Mouse (Mus musculus): ENCODE data around the gene Rnh1. TPM values are rescaled to one million over a fixed set of nuclear protein-coding genes. Genes with fewer than 3 reads are reported as not detected.

The Rnh1 gene
- total RNA-seq, 4 experiments from 2014 or later: 339 to 382 (median 360) TPM

- DNase-seq: no peak
Observed at GRCm38 (mm10) chr7:141204546-141204945, 31.9 kb upstream of the Rnh1 start.

- DNase-seq: no peak
Observed at GRCm38 (mm10) chr7:141198121-141198520, 25.5 kb upstream of the Rnh1 start.

- no peak for DNase-seq
Observed at GRCm38 (mm10) chr7:141196619-141197282, 24.1 kb upstream of the Rnh1 start.

GRCm38 (mm10) chr7:141195754-141196153 lies 23.1 kb upstream of the Rnh1 start:
- DNase-seq: no peak

GRCm38 (mm10) chr7:141194830-141195229 lies 22.2 kb upstream of the Rnh1 start:
- DNase-seq: peak; percentile 87

GRCm38 (mm10) chr7:141194409-141194808 lies 21.8 kb upstream of the Rnh1 start:
- DNase-seq: no peak

- peak; percentile 97 for DNase-seq
Observed at GRCm38 (mm10) chr7:141193948-141194347, 21.3 kb upstream of the Rnh1 start, which contains the start of the genes Hras and Lrrc56. Gene Hras, minus strand, starts transcription at chr7:141194005. Gene Lrrc56, plus strand, starts transcription at chr7:141194157.

GRCm38 (mm10) chr7:141193348-141193856 lies 20.7 kb upstream of the Rnh1 start:
- peak; percentile 46 for DNase-seq

- DNase-seq: no peak
Observed at GRCm38 (mm10) chr7:141192776-141193347, 20.2 kb upstream of the Rnh1 start.

GRCm38 (mm10) chr7:141191796-141192685 lies 19.4 kb upstream of the Rnh1 start:
- DNase-seq: no peak

GRCm38 (mm10) chr7:141191036-141191435 lies 18.4 kb upstream of the Rnh1 start:
- no peak for DNase-seq

GRCm38 (mm10) chr7:141190220-141190619 lies 17.6 kb upstream of the Rnh1 start:
- no peak for DNase-seq

- DNase-seq: no peak
Observed at GRCm38 (mm10) chr7:141188733-141189132, 16.1 kb upstream of the Rnh1 start.

GRCm38 (mm10) chr7:141188194-141188593 lies 15.5 kb upstream of the Rnh1 start:
- DNase-seq: no peak

- peak; percentile 70 for DNase-seq
Observed at GRCm38 (mm10) chr7:141176173-141176572, 3.5 kb upstream of the Rnh1 start.

GRCm38 (mm10) chr7:141175068-141175467 lies 2.4 kb upstream of the Rnh1 start:
- DNase-seq: no peak

GRCm38 (mm10) chr7:141173323-141173850 lies 730 bp upstream of the Rnh1 start:
- no peak for DNase-seq

GRCm38 (mm10) chr7:141169866-141170265 lies 2.8 kb downstream of the Rnh1 start:
- DNase-seq: no peak

GRCm38 (mm10) chr7:141169300-141169699 lies 3.4 kb downstream of the Rnh1 start:
- DNase-seq: no peak

GRCm38 (mm10) chr7:141168518-141168953 lies 4.1 kb downstream of the Rnh1 start:
- DNase-seq: peak; percentile 81

GRCm38 (mm10) chr7:141167901-141168517 lies 4.6 kb downstream of the Rnh1 start:
- DNase-seq: peak; percentile 82

GRCm38 (mm10) chr7:141164850-141165249 lies 7.8 kb downstream of the Rnh1 start:
- peak; percentile 68 for DNase-seq

Measured in adrenal gland, adult 8-10 months (tissue).